Mouse (Mus musculus): ENCODE measurements around the gene Sh3bp1. TPM values are rescaled to one million over a fixed set of nuclear protein-coding genes. Genes with fewer than 3 reads are reported as not detected.
A peak's percentile ranks its signal among the peaks of the same experiment; 100 is the strongest.
"Not testable (repeated sequence)": the region's sequence is repeated elsewhere in the genome, so short reads cannot be mapped to it uniquely, and the experiment has no call there.

Gene Sh3bp1
- total and polyA plus RNA-seq, 3 experiments = 34.1 to 1,400 (median 207) TPM

DNA sequence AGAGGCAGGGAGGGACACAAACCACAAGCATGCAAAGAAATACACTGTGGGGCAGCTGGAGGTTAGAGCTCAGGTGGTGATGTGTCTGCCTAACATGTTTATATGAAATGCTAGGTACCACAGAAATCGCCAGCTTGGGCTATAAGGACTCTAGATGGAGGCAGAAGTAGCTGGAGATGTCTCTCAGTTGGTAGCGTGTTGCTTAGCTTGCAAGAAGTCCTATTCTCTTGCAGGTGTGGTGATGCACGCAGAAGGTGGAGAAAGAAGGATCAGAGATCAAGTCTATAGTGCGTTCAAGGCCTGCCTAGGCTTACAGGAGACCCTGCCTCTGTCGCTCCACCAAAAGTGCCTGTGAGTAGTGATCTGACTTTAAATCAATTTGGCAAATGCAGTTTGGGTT, 24.0 kb upstream of the Sh3bp1 start:
- peaks cover 68% of the 10 kb centered on the region for H3K4me1 ChIP-seq (ENCODE audit: insufficient read depth, low read depth, low read length)
- ATAC-seq (ENCODE audit: extremely low read depth, insufficient number of reproducible peaks, low FRiP score, poor library complexity, severe bottlenecking) = no peak
- H3K4me3 ChIP-seq (ENCODE audit: low read depth, low read length) = peak overlapping the region; percentile 85; the same call in 1 of the 2 replicates
- peaks cover 17% of the 10 kb centered on the region for H3K36me3 ChIP-seq (replicated peaks)
- no peak for TF ChIP-seq GATA1 (IDR thresholded peaks at IDR 0.05; ENCODE audit: borderline replicate concordance, low read length)
- TF ChIP-seq TAL1 (conservative IDR thresholded peaks at IDR 0.05; ENCODE audit: low read depth, low read length) = no peak
- TF ChIP-seq GATA2 (IDR thresholded peaks at IDR 0.05; ENCODE audit: borderline replicate concordance, low read depth, low read length) = no peak
- TF ChIP-seq CTCF (IDR thresholded peaks at IDR 0.05; ENCODE audit: low read depth, low read length) = no peak
- TF ChIP-seq POLR2AphosphoS5 (IDR thresholded peaks at IDR 0.05; ENCODE audit: insufficient replicate concordance, low read depth, low read length) = no peak
- no peaks in the 10 kb centered on the region for H3K27me3 ChIP-seq (ENCODE audit: insufficient read depth, low read length)
- no peak for DNase-seq (ENCODE audit: low spot score)
- no peaks in the 10 kb centered on the region for H3K9me3 ChIP-seq (replicated peaks)

DNA sequence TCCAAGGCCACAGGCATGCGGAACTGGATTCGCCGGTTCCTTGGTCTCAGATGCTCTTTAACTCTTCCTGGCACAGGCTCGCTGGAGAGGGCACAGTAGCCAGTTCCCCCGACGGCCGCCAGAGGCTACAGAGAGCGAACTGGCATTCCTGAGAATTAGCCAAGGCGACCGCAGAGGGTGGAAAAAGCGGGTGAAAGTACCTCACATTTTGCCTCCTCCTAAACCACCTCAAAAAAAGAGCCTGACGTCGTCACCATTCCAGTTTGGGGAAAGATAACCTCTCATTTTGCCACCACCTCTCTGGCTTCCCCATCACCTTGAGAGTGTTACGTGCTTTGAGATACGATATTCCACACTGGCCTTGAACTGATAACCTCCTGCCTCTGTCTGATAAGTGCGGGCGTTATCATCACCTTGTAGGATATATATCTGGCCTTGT, 23.3 kb upstream of the Sh3bp1 start:
- Histone ChIP-seq H3K4me1 (ENCODE audit: insufficient read depth, low read depth, low read length) (peaks cover 75% of the 10 kb centered on the region), H3K4me3 (ENCODE audit: low read depth, low read length) (peak overlapping the region; percentile 85), H3K9me3 (replicated peaks) (no peaks in the 10 kb centered on the region), H3K27me3 (ENCODE audit: insufficient read depth, low read length) (no peaks in the 10 kb centered on the region), H3K36me3 (replicated peaks) (peaks cover 24% of the 10 kb centered on the region)
- peak; percentile 48 for ATAC-seq (ENCODE audit: extremely low read depth, insufficient number of reproducible peaks, low FRiP score, poor library complexity, severe bottlenecking)
- no peak for TF ChIP-seq GATA2 (IDR thresholded peaks at IDR 0.05; ENCODE audit: borderline replicate concordance, low read depth, low read length)
- TF ChIP-seq CTCF (IDR thresholded peaks at IDR 0.05; ENCODE audit: low read depth, low read length) = peak; percentile 63
- no peak for TF ChIP-seq POLR2AphosphoS5 (IDR thresholded peaks at IDR 0.05; ENCODE audit: insufficient replicate concordance, low read depth, low read length)
- no peak for TF ChIP-seq GATA1 (IDR thresholded peaks at IDR 0.05; ENCODE audit: borderline replicate concordance, low read length)
- TF ChIP-seq TAL1 (conservative IDR thresholded peaks at IDR 0.05; ENCODE audit: low read depth, low read length) = peak; percentile 88
- peak; percentile 62 for DNase-seq (ENCODE audit: low spot score)

DNA sequence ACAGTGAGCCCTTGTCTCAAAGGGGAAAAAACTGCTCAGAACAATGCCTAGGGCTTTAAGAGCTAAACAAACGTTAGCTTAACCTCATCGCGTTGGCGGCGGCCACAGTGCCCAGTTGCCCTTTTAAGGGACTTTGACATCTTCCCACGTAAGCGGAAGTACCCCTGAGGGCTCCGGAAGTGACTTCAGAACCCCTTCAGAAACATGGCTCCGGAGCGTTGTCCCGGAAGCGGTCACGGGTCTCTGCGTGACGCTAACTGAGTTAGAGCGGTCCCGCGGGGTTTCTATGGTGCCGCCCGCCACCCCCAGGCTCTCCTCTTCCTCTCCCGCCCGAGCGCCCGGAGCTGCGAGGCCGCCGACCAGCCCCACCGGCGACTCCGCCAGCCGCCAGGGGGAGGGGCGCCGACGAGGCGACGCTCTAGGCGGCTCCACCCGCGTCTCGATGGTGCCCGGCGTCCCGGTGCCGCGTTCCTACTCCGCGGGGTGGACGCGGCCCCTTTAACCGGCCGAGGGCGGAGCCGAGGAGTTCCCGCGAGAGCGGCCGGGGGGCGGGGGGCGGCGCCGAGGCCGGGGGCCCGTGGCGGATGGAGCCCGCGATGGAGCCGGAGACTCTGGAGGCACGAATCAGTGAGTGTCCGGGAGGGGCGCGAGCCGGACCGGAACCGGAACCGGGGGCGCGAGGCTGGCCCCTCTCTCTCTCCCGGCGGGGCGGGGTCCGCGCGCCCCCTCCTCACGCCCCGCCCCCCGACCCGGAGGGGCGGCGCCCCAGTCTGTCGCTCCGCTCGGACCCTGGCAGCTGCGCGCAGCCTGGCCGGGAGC, 22.4 kb upstream of the Sh3bp1 start, which contains the start of gene Gga1:
Gene Gga1, plus strand, starts transcription at position 200 of the 819 bp plus-strand sequence.
- DNase-seq (ENCODE audit: low spot score) (peak; percentile 93), ATAC-seq (ENCODE audit: extremely low read depth, insufficient number of reproducible peaks, low FRiP score, poor library complexity, severe bottlenecking) (peak; percentile 67)
- no peaks in the 10 kb centered on the region for H3K9me3 ChIP-seq (replicated peaks)
- H3K4me1 ChIP-seq (ENCODE audit: insufficient read depth, low read depth, low read length) = peaks cover 78% of the 10 kb centered on the region
- TF ChIP-seq CTCF (IDR thresholded peaks at IDR 0.05; ENCODE audit: low read depth, low read length) (no peak), POLR2AphosphoS5 (IDR thresholded peaks at IDR 0.05; ENCODE audit: insufficient replicate concordance, low read depth, low read length) (no peak), GATA1 (IDR thresholded peaks at IDR 0.05; ENCODE audit: borderline replicate concordance, low read length) (no peak), TAL1 (conservative IDR thresholded peaks at IDR 0.05; ENCODE audit: low read depth, low read length) (no peak), GATA2 (IDR thresholded peaks at IDR 0.05; ENCODE audit: borderline replicate concordance, low read depth, low read length) (no peak)
- H3K27me3 ChIP-seq (ENCODE audit: insufficient read depth, low read length) = no peaks in the 10 kb centered on the region
- peaks cover 33% of the 10 kb centered on the region for H3K36me3 ChIP-seq (replicated peaks)
- H3K4me3 ChIP-seq (ENCODE audit: low read depth, low read length) = peak within 1 kb of the TSS; percentile 85

DNA sequence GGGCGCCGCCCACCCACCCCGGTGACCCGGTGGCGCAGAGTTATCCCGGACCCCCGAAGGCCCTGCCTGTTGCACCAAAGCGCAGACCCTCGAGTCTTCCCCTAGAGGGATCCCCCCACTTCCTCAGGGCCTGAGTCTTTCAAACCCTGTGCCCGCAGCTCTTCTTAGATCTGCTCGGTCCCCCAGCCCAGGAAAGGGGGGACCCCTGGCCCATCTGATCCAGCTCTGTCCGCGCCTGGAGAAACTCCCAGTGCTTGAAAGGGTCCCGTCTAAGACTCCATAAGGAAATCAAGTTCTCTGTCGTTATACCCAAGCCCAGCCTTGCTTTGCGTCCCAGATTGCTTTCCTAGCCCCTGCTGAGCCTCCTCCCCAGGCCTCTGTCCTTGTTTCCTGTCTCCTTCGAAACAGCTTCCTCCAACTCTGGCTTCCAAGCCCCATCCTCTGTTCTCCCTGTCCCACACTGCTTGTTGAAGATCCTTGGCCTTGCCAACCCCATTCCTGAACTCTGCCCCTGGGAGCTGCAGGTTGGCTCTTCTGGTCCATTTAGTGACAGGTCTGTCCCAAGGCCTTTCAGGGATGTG, 21.7 kb upstream of the Sh3bp1 start:
- Histone ChIP-seq H3K27me3 (ENCODE audit: insufficient read depth, low read length) (no peaks in the 10 kb centered on the region), H3K4me3 (ENCODE audit: low read depth, low read length) (peak overlapping the region; percentile 85), H3K36me3 (replicated peaks) (peaks cover 40% of the 10 kb centered on the region), H3K4me1 (ENCODE audit: insufficient read depth, low read depth, low read length) (peaks cover 72% of the 10 kb centered on the region), H3K9me3 (replicated peaks) (no peaks in the 10 kb centered on the region)
- DNase-seq (ENCODE audit: low spot score) = no peak
- TF ChIP-seq TAL1 (conservative IDR thresholded peaks at IDR 0.05; ENCODE audit: low read depth, low read length) = no peak
- no peak for ATAC-seq (ENCODE audit: extremely low read depth, insufficient number of reproducible peaks, low FRiP score, poor library complexity, severe bottlenecking)

DNA sequence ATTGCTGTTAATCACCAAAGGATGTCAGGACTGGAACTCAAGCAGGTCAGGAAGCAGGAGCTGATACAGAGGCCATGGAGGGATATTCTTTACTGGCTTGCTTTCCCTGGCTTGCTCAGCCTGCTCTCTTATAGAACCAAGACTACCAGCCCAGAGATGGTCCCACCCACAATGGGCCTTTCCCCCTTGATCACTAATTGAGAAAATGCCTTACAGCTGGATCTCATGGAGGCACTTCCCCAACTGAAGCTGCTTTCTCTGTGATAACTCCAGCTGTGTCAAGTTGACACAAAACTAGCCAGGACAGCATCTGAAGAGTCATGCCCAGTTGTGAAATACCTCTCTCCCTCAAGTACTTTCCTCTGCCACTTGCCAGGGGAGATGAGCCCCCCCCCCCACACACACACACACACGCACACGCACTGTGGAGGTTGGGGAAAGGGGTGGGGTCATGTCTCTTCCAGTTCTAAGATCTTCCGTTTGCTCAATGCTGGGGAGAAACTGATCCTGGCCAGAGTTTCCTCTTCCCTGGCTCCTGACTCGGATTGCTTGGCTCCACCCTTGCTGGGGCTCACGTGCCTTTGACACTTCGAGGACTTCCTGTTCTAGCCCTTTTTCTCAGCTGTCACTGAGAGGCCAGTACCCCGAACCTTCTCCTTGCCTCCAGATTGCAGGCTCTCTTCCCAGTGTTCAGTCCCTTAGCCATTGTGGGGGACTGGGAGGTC, 20.6 kb upstream of the Sh3bp1 start:
- H3K9me3 ChIP-seq (replicated peaks); DNase-seq (ENCODE audit: low spot score); H3K27me3 ChIP-seq (ENCODE audit: insufficient read depth, low read length): not testable (repeated sequence)
- 0 out of 2 replicates have a peak, but pooled peaks have one; percentile 16 for ATAC-seq (ENCODE audit: extremely low read depth, insufficient number of reproducible peaks, low FRiP score, poor library complexity, severe bottlenecking)
- Histone ChIP-seq H3K4me3 (ENCODE audit: low read depth, low read length) (peak overlapping the region; percentile 28; the same call in 1 of the 2 replicates), H3K4me1 (ENCODE audit: insufficient read depth, low read depth, low read length) (peaks cover 72% of the 10 kb centered on the region), H3K36me3 (replicated peaks) (peaks cover 51% of the 10 kb centered on the region)

DNA sequence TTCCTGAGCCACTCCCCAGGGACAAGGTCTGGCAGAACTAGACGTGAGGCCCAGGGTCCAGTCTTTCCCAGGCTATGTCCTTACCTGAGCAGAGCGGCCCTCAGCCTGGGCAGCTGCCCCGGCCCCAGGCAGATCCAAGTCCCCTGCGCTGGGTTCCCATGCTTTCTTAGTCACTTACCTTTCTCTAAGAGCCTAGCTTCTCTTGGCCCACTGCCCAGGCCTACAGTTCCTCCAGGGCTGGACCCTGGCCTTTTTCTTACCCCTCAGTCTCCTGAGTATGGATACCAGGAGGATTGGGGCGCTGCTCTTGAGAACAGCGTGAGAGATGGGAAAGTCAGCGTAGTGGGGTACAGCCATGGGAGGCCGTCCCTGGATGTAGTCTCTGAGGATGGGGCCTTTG, 19.1 kb upstream of the Sh3bp1 start:
- no peaks in the 10 kb centered on the region for H3K27me3 ChIP-seq (ENCODE audit: insufficient read depth, low read length)
- H3K4me1 ChIP-seq (ENCODE audit: insufficient read depth, low read depth, low read length) = peaks cover 61% of the 10 kb centered on the region
- H3K36me3 ChIP-seq (replicated peaks) = peaks cover 64% of the 10 kb centered on the region
- H3K9me3 ChIP-seq (replicated peaks) = no peaks in the 10 kb centered on the region
- no peak for DNase-seq (ENCODE audit: low spot score)
- no peak for TF ChIP-seq GATA2 (IDR thresholded peaks at IDR 0.05; ENCODE audit: borderline replicate concordance, low read depth, low read length)
- no peak for TF ChIP-seq GATA1 (IDR thresholded peaks at IDR 0.05; ENCODE audit: borderline replicate concordance, low read length)
- TF ChIP-seq POLR2AphosphoS5 (IDR thresholded peaks at IDR 0.05; ENCODE audit: insufficient replicate concordance, low read depth, low read length) = no peak
- ATAC-seq (ENCODE audit: extremely low read depth, insufficient number of reproducible peaks, low FRiP score, poor library complexity, severe bottlenecking) = no peak
- H3K4me3 ChIP-seq (ENCODE audit: low read depth, low read length) = no peak overlapping the region
